Mouse (Mus musculus) ovary, postnatal 14 days (tissue): Measurements from ENCODE around the gene Clstn1.

ENCODE experiments used
- DNase-seq: peaks from one replicate; pipeline ENCODE4 v3.0.0; 2022; ENCODE audit warnings: low spot score

The Clstn1 gene

GRCm38 (mm10) chr4:149675378-149676261, 89.4 kb downstream of the Clstn1 start:
- DNase-seq, result peak; percentile 67

GRCm38 (mm10) chr4:149678006-149678405, 91.7 kb downstream of the Clstn1 start:
- no peak for DNase-seq

- DNase-seq, result no peak
Measured at GRCm38 (mm10) chr4:149679056-149679770, 92.9 kb downstream of the Clstn1 start.

GRCm38 (mm10) chr4:149683875-149684274, 97.6 kb downstream of the Clstn1 start:
- no peak for DNase-seq

GRCm38 (mm10) chr4:149684841-149685623, 98.8 kb downstream of the Clstn1 start:
- DNase-seq, result no peak

- no peak for DNase-seq
Measured at GRCm38 (mm10) chr4:149688861-149689260, 102.6 kb downstream of the Clstn1 start.

GRCm38 (mm10) chr4:149689822-149690700, 103.8 kb downstream of the Clstn1 start:
- no peak for DNase-seq

- DNase-seq, result no peak
Measured at GRCm38 (mm10) chr4:149690828-149691280, 104.6 kb downstream of the Clstn1 start.

GRCm38 (mm10) chr4:149691368-149691767, 105.1 kb downstream of the Clstn1 start:
- no peak for DNase-seq

- DNase-seq, result no peak
Measured at GRCm38 (mm10) chr4:149696189-149696971, 110.1 kb downstream of the Clstn1 start.

- no peak for DNase-seq
Measured at GRCm38 (mm10) chr4:149697506-149698196, 111.4 kb downstream of the Clstn1 start.

- DNase-seq, result peak; percentile 32
Measured at GRCm38 (mm10) chr4:149698197-149698821, 112.0 kb downstream of the Clstn1 start.
